Mouse (Mus musculus) MEL (cell line): ENCODE measurements around the gene Card14. TPM values are rescaled to one million over a fixed set of nuclear protein-coding genes. Genes with fewer than 3 reads are reported as not detected.
A peak's percentile ranks its signal among the peaks of the same experiment; 100 is the strongest.

Experiments
- DNase-seq: peaks from one replicate; pipeline ENCODE4 v3.0.0; 2011; ENCODE audit warnings: low read depth, low spot score
- H3K27ac ChIP-seq: 2 replicates; pipeline ENCODE4 v1.5.1; 2012; ENCODE audit warnings: low read depth, mild to moderate bottlenecking, control low read depth, low read length, moderate library complexity; ENCODE audit not compliant: control insufficient read depth
- H3K27me3 ChIP-seq, 2 experiments: fragments of 150-350 bp in 1 of 2; sonication (generic) in 1 of 2; 2 replicates each; pipeline ENCODE4 v1.6.1; 2012; ENCODE audit warnings: low read length in 2 of 2, mild to moderate bottlenecking in 2 of 2, improper control_type of control experiment in 1 of 2, moderate library complexity in 1 of 2; ENCODE audit not compliant: insufficient read depth in 2 of 2, control insufficient read depth in 1 of 2
- H3K36me3 ChIP-seq, 2 experiments: 2 replicates each; pipeline ENCODE4 v1.6.1; 2012 to 2014; ENCODE audit warnings: low read length in 2 of 2, improper control_type of control experiment in 1 of 2, inconsistent platforms in 1 of 2, mild to moderate bottlenecking in 1 of 2; ENCODE audit not compliant: insufficient read depth in 2 of 2, control insufficient read depth in 1 of 2
- H3K4me1 ChIP-seq, 2 experiments: fragments of 150-350 bp in 1 of 2; sonication (generic) in 1 of 2; 2 replicates each; pipeline ENCODE4 v1.6.1; 2012; ENCODE audit warnings: low read length in 2 of 2, improper control_type of control experiment in 1 of 2, mild to moderate bottlenecking in 1 of 2; ENCODE audit not compliant: insufficient read depth in 2 of 2, control insufficient read depth in 1 of 2
- H3K4me3 ChIP-seq, 2 experiments: fragments of 150-350 bp in 1 of 2; sonication (generic) in 1 of 2; 2 replicates each; pipeline ENCODE4 v1.5.1; 2012; ENCODE audit warnings: low read depth in 2 of 2, low read length in 2 of 2, mild to moderate bottlenecking in 2 of 2, moderate library complexity in 2 of 2, control low read depth in 1 of 2, improper control_type of control experiment in 1 of 2; ENCODE audit not compliant: control insufficient read depth in 1 of 2, insufficient read depth in 1 of 2
- H3K79me2 ChIP-seq: 2 replicates; pipeline ENCODE4 v1.6.1; 2012; ENCODE audit warnings: mild to moderate bottlenecking, low read length, moderate library complexity; ENCODE audit not compliant: control insufficient read depth, poor library complexity, insufficient read depth
- H3K9ac ChIP-seq: 2 replicates; pipeline ENCODE4 v1.6.1; 2012; ENCODE audit warnings: low read depth, mild to moderate bottlenecking, control low read depth, low read length, moderate library complexity; ENCODE audit not compliant: control insufficient read depth, poor library complexity, severe bottlenecking
- H3K9me3 ChIP-seq: fragments of 150-350 bp; sonication (generic); replicated peaks from 2 replicates; pipeline ENCODE4 v1.6.1; 2012; ENCODE audit warnings: mild to moderate bottlenecking, low read length, improper control_type of control experiment, moderate library complexity; ENCODE audit not compliant: insufficient read depth
- CHD1 ChIP-seq: IDR thresholded peaks from 2 replicates; pipeline ENCODE4 v1.6.1; 2012; ENCODE audit warnings: low read depth, mild to moderate bottlenecking, inconsistent platforms, low read length, improper control_type of control experiment
- CTCF ChIP-seq, 3 experiments: IDR thresholded peaks in 2 of 3; conservative IDR thresholded peaks in 1 of 3; 2 replicates each; pipeline ENCODE4 v1.5.1; 2011 to 2012; ENCODE audit warnings: low read length in 3 of 3, low read depth in 2 of 3, mild to moderate bottlenecking in 2 of 3, improper control_type of control experiment in 1 of 3, inconsistent platforms in 1 of 3, mixed read lengths in 1 of 3, moderate library complexity in 1 of 3; ENCODE audit not compliant: control insufficient read depth in 1 of 3, insufficient read depth in 1 of 3, poor library complexity in 1 of 3, severe bottlenecking in 1 of 3
- GABPA ChIP-seq: IDR thresholded peaks from 2 replicates; pipeline ENCODE4 v1.6.1; 2012; ENCODE audit warnings: low read depth, mild to moderate bottlenecking, inconsistent platforms, low read length, improper control_type of control experiment, moderate library complexity
- HCFC1 ChIP-seq: IDR thresholded peaks from 2 replicates; pipeline ENCODE4 v1.6.1; 2012; ENCODE audit warnings: low read depth, mild to moderate bottlenecking, inconsistent platforms, low read length, improper control_type of control experiment, moderate library complexity
- MAFK ChIP-seq: IDR thresholded peaks from 2 replicates; pipeline ENCODE4 v1.6.1; 2011; ENCODE audit warnings: low read depth, mild to moderate bottlenecking, low read length, improper control_type of control experiment, borderline replicate concordance
- MEF2A ChIP-seq: IDR thresholded peaks from 2 replicates; pipeline ENCODE4 v1.6.1; 2014; ENCODE audit warnings: low read depth, mild to moderate bottlenecking, inconsistent platforms, low read length, improper control_type of control experiment; ENCODE audit not compliant: poor library complexity, insufficient replicate concordance, severe bottlenecking; ENCODE audit errors: extremely low read depth
- MYB ChIP-seq: IDR thresholded peaks from 2 replicates; pipeline ENCODE4 v1.6.1; 2011; ENCODE audit warnings: mild to moderate bottlenecking, low read depth, low read length, improper control_type of control experiment
- NELFE ChIP-seq: IDR thresholded peaks from 2 replicates; pipeline ENCODE4 v1.6.1; 2011; ENCODE audit warnings: low read depth, low read length, improper control_type of control experiment
- POLR2A ChIP-seq, 2 experiments: IDR thresholded peaks; 2 replicates each; pipeline ENCODE4 v1.6.1; 2011 to 2012; ENCODE audit warnings: low read length in 2 of 2, mild to moderate bottlenecking in 2 of 2, control low read depth in 1 of 2, improper control_type of control experiment in 1 of 2, low read depth in 1 of 2, moderate library complexity in 1 of 2; ENCODE audit not compliant: control insufficient read depth in 1 of 2, insufficient read depth in 1 of 2, poor library complexity in 1 of 2
- RAD21 ChIP-seq: IDR thresholded peaks from 2 replicates; pipeline ENCODE4 v1.6.1; 2011; ENCODE audit warnings: mild to moderate bottlenecking, low read depth, low read length, improper control_type of control experiment
- RCOR1 ChIP-seq: IDR thresholded peaks from 2 replicates; pipeline ENCODE4 v1.6.1; 2012; ENCODE audit warnings: low read depth, mild to moderate bottlenecking, inconsistent platforms, low read length, improper control_type of control experiment
- SMC3 ChIP-seq: IDR thresholded peaks from 2 replicates; pipeline ENCODE4 v1.6.1; 2011; ENCODE audit warnings: low read depth, low read length, improper control_type of control experiment
- TBP ChIP-seq: IDR thresholded peaks from 2 replicates; pipeline ENCODE4 v1.8.0; 2011; ENCODE audit warnings: low read depth, low read length, improper control_type of control experiment
- USF2 ChIP-seq, 2 experiments: IDR thresholded peaks; 2 replicates each; pipeline ENCODE4 v1.6.1; 2011 to 2012; ENCODE audit warnings: improper control_type of control experiment in 2 of 2, low read length in 2 of 2, borderline replicate concordance in 1 of 2, inconsistent platforms in 1 of 2, low read depth in 1 of 2, mild to moderate bottlenecking in 1 of 2; ENCODE audit not compliant: insufficient read depth in 1 of 2
- ZC3H11A ChIP-seq: IDR thresholded peaks from 2 replicates; pipeline ENCODE4 v1.6.1; 2012; ENCODE audit warnings: low read depth, mild to moderate bottlenecking, inconsistent platforms, low read length, improper control_type of control experiment
- ZKSCAN1 ChIP-seq: IDR thresholded peaks from 2 replicates; pipeline ENCODE4 v1.6.1; 2012; ENCODE audit warnings: low read depth, mild to moderate bottlenecking, inconsistent platforms, low read length, improper control_type of control experiment, moderate library complexity
- ZNF384 ChIP-seq: IDR thresholded peaks from 2 replicates; pipeline ENCODE4 v1.6.1; 2012; ENCODE audit warnings: low read depth, mild to moderate bottlenecking, inconsistent platforms, low read length, improper control_type of control experiment
- polyA plus RNA-seq, 2 experiments: library from polyadenylated mRNA; stranded (reverse) in 1 of 2; unstranded in 1 of 2; fragments of >175 nt in 1 of 2; fragments of >200 nt in 1 of 2; gene quantifications; 2 replicates each; pipeline versions ENCODE4 v1.2.1 to v1.2.4; 2012; ENCODE audit warnings: low replicate concordance in 2 of 2, low read depth in 1 of 2; ENCODE audit not compliant: insufficient read length in 2 of 2, insufficient read depth in 1 of 2, missing spikeins in 1 of 2
- total RNA-seq: library from RNA; depleted of rRNA; stranded (reverse); fragments of 300-350 nt; gene quantifications from 2 replicates; pipeline ENCODE4 v1.2.3, GENCODE M21; 2012

Card14 gene
- total and polyA plus RNA-seq, 3 experiments: not detected

DNA sequence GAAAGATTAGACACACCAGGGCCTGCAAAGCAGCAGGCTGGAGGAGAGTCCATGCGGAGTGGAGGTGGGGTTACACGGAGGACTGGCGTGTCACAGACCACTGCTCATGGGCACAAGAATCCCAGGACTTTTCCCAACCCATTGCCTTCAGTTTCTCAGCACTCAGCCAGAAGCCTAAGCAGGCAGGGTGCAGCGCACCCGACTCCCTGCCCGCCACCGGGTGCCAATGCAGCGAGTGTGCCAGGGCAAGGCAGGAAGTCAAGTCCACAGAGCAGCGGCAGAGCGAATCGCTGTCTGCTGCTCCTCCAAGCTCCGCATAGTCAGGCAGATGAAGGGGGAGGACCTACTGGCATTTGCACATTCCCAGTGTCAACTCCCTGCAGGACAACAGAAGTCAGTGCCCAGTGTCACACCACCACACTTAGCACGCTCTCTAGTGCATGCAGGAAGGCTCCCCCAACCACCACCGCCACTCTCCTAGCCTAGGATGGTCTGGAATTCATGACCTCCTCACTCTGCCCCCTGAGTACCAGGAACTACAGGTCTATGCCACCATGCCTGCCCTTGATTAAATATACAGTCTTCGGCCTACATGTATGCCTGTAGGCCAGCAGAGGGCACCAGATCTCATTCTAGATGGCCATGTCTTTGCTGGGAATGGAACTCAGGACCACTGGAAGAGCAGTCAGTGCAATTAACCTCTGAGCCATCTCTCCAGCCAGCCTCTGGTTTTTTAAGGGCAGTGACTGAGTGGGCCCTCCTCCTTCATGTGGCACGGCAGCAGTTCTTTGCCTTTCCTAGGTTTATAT is 2.5 kb upstream of the Card14 start:
- Histone ChIP-seq H3K79me2 (no peaks in the 10 kb centered on the region), H3K36me3 (no peaks in the 10 kb centered on the region), H3K9ac (no peak overlapping the region), H3K27ac (no peak overlapping the region), H3K27me3 (peaks cover 8 to 16% of the 10 kb centered on the region in 2 experiments; a peak in 3 of 4 replicates), H3K4me1 (peaks cover 0 to 7% of the 10 kb centered on the region in 2 experiments; a peak in 1 of 4 replicates), H3K9me3 (no peaks in the 10 kb centered on the region), H3K4me3 (no peak overlapping the region)
- TF ChIP-seq USF2 (IDR thresholded peaks at IDR 0.05; ENCODE audit: borderline replicate concordance in 1 of 2, insufficient read depth in 1 of 2, low read depth in 1 of 2, low read length in 2 of 2) (no peak), CHD1 (no peak), SMC3 (peak; percentile 84), GABPA (no peak), CTCF (IDR thresholded peaks at IDR 0.05 in 2 of 3, conservative IDR thresholded peaks at IDR 0.05 in 1 of 3; ENCODE audit: control insufficient read depth in 1 of 3, insufficient read depth in 1 of 3, low read depth in 2 of 3, low read length in 3 of 3, poor library complexity in 1 of 3, severe bottlenecking in 1 of 3) (peak; percentile 83 to 91 (median 84)), RAD21 (peak; percentile 70), NELFE (no peak), ZC3H11A (peak; percentile 46)
- peak; percentile 84 for DNase-seq

- Histone ChIP-seq H3K79me2 (no peaks in the 10 kb centered on the region), H3K4me1 (0 out of 4 replicates have a peak, but pooled peaks cover 0 to 4% of the 10 kb centered on the region in 2 experiments), H3K36me3 (no peaks in the 10 kb centered on the region), H3K27me3 (peaks cover 4 to 13% of the 10 kb centered on the region in 2 experiments; a peak in 3 of 4 replicates), H3K27ac (no peak overlapping the region), H3K4me3 (no peak overlapping the region), H3K9ac (no peak overlapping the region), H3K9me3 (no peaks in the 10 kb centered on the region)
- no peak for DNase-seq
- TF ChIP-seq ZC3H11A (no peak), ZKSCAN1 (no peak), MEF2A (no peak), HCFC1 (no peak), USF2 (IDR thresholded peaks at IDR 0.05; ENCODE audit: borderline replicate concordance in 1 of 2, insufficient read depth in 1 of 2, low read depth in 1 of 2, low read length in 2 of 2) (no peak), ZNF384 (no peak), CTCF (IDR thresholded peaks at IDR 0.05 in 2 of 3, conservative IDR thresholded peaks at IDR 0.05 in 1 of 3; ENCODE audit: control insufficient read depth in 1 of 3, insufficient read depth in 1 of 3, low read depth in 2 of 3, low read length in 3 of 3, poor library complexity in 1 of 3, severe bottlenecking in 1 of 3) (no peak), MYB (no peak), POLR2A (IDR thresholded peaks at IDR 0.05; ENCODE audit: control insufficient read depth in 1 of 2, insufficient read depth in 1 of 2, low read depth in 1 of 2, low read length in 2 of 2, poor library complexity in 1 of 2) (no peak), TBP (no peak), MAFK (no peak), RCOR1 (no peak)
- TF ChIP-seq, all 39 proteins: peak for 0
Observed at GRCm38 (mm10) chr11:119306762-119307657, 558 bp upstream of the Card14 start.
